Mouse (Mus musculus) intestine, postnatal 0 days (tissue): ENCODE results near the gene Uba6. TPM values are rescaled to one million over a fixed set of nuclear protein-coding genes. Genes with fewer than 3 reads are reported as not detected.
A peak's percentile ranks its signal among the peaks of the same experiment; 100 is the strongest.

Source experiments
- ATAC-seq: fragments of 200-750 bp; cut with Nextera tagmentation; 2 replicates; pipeline ENCODE4 v1.8.0; 2017; ENCODE audit warnings: mild to moderate bottlenecking, moderate TSS enrichment, moderate library complexity
- H3K27ac ChIP-seq: fragments of 300-500 bp; sonication (generic); 2 replicates; pipeline ENCODE4 v1.5.1; 2014; ENCODE audit warnings: mild to moderate bottlenecking, low read depth, low read length, moderate library complexity
- H3K27me3 ChIP-seq: fragments of 300-500 bp; sonication (generic); replicated peaks from 2 replicates; pipeline ENCODE4 v1.6.1; 2014; ENCODE audit warnings: low read length, mixed read lengths; ENCODE audit not compliant: control insufficient read depth, insufficient read depth
- H3K36me3 ChIP-seq: fragments of 300-500 bp; sonication (generic); 2 replicates; pipeline ENCODE4 v1.6.1; 2014; ENCODE audit warnings: mild to moderate bottlenecking, moderate library complexity; ENCODE audit not compliant: control insufficient read depth, insufficient read depth
- H3K4me1 ChIP-seq: fragments of 300-500 bp; sonication (generic); replicated peaks from 2 replicates; pipeline ENCODE4 v1.6.1; 2014; ENCODE audit warnings: antibody characterized with exemption, low read length, mixed read lengths; ENCODE audit not compliant: control insufficient read depth, insufficient read depth
- H3K4me2 ChIP-seq: fragments of 300-500 bp; sonication (generic); replicated peaks from 2 replicates; pipeline ENCODE4 v1.6.1; 2014; ENCODE audit warnings: low read depth, mild to moderate bottlenecking, moderate library complexity
- H3K4me3 ChIP-seq: fragments of 300-500 bp; sonication (generic); 2 replicates; pipeline ENCODE4 v1.5.1; 2014; ENCODE audit warnings: low read depth, low read length
- H3K9ac ChIP-seq: fragments of 300-500 bp; sonication (generic); 2 replicates; pipeline ENCODE4 v1.6.1; 2014; ENCODE audit warnings: mild to moderate bottlenecking, low read depth, low read length
- H3K9me3 ChIP-seq: fragments of 300-500 bp; sonication (generic); 2 replicates; pipeline ENCODE4 v1.6.1; 2016; ENCODE audit warnings: mixed run types; ENCODE audit not compliant: control insufficient read depth
- CTCF ChIP-seq: sonication (generic); IDR thresholded peaks from 2 replicates; pipeline ENCODE4 v1.5.1; 2016; ENCODE audit warnings: low read depth, mild to moderate bottlenecking, control low read depth, antibody characterized with exemption, moderate library complexity
- WGBS: fragments of 180-500 bp; shearing (Covaris S2); extraction: QIAGEN DNeasy Blood & Tissue Kit; methylation state at CpG from one replicate; pipeline ENCODE4 v1.1.7; 2014; 5-methylcytosine and 5-hydroxymethylcytosine counted together
- polyA plus RNA-seq: library from polyadenylated mRNA; unstranded; fragments of >200 nt; fragmentation: Nextera tagmentation; extraction: Ambion mirVana; gene quantifications from 2 replicates; pipeline ENCODE4 v1.2.1, GENCODE M21; 2015

The Uba6 gene
- polyA plus RNA-seq, result 4.9 and 5.2 TPM in 2 replicates

DNA sequence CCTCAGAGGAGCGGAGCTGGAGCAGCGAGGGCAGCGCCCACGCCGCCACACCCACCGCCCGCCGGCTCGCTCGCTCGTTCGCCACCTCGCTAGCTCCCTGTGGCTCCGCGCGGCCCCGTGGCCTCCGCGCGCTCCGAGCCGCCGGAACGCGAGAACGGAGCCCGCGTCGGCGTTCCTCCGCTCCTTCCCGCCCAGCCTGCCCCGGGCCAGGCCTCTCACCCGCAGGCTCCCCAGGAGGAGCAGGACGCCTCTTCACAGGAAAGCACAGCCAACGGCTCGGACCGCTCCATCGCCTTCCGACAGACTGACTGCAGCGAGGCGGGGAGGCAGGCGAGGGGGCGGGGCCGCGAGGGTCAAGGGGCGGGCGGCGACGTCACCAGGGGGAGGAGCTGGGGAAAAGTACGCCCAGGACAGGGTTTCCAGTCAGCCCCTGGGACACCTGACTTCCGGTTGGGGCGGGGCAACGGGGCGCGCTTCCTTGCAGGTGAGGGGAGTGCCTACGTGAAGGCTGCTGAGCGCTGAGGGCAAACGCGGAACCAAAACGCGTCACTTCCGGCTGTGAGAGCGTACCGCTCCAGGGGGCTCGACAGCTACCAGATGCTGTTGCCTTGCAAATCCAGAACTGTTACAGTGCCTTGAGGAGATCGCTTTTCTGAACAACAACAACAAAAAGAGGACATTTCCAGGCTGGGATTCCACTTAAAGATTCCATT lies at the start of gene Uba6:
Uba6 (minus strand) TSS at position 355 of the 713 bp plus-strand sequence.
- Histone ChIP-seq H3K27me3 (no peaks in the 10 kb centered on the region), H3K36me3 (peaks cover 7% of the 10 kb centered on the region; the same call in 1 of the 2 replicates), H3K9ac (peak within 1 kb of the TSS; percentile 75), H3K9me3 (no peaks in the 10 kb centered on the region), H3K4me2 (peak within 1 kb of the TSS; percentile 91), H3K4me1 (0 out of 2 replicates have a peak, but pooled peaks cover 2% of the 10 kb centered on the region), H3K4me3 (peak within 1 kb of the TSS; percentile 86), H3K27ac (peak within 1 kb of the TSS; percentile 89)
- no peak for TF ChIP-seq CTCF
- under 1% methylated on average over 59 of the region's 67 CpGs for WGBS
- ATAC-seq, result peak; percentile 100

DNA sequence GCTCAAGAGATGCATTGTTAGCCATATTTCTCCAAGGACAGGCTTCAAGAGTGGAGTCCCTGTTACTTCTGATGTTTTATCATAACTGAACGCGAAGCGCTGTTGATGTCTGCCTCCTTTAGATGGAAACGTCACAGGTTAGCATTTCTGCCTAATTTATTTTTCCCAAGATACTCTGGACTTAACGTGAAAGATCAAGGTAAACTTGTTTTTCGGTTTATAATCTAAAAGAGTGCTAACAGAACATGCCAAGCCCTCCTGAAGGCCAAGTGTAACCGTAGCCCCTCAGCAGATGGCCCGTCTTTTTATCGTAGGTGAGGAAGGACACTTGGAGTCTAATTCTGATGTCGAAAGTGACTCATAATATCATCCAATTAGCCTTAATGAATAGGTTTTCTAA lies 25.2 kb upstream of the Uba6 start, which contains the start of gene Gnrhr:
Gnrhr (minus strand) TSS at position 101 of the 400 bp plus-strand sequence.
- H3K36me3 ChIP-seq, result no peaks in the 10 kb centered on the region
- no peaks in the 10 kb centered on the region for H3K4me1 ChIP-seq
- no peaks in the 10 kb centered on the region for H3K9me3 ChIP-seq
- TF ChIP-seq CTCF, result no peak
- H3K4me2 ChIP-seq, result no peak within 1 kb of the TSS
- no peaks in the 10 kb centered on the region for H3K27me3 ChIP-seq
- H3K4me3 ChIP-seq, result no peak within 1 kb of the TSS
- no peak for ATAC-seq
- WGBS, result 91% methylated on average over 10 of the region's 10 CpGs
- H3K9ac ChIP-seq, result no peak within 1 kb of the TSS
- no peak within 1 kb of the TSS for H3K27ac ChIP-seq

DNA sequence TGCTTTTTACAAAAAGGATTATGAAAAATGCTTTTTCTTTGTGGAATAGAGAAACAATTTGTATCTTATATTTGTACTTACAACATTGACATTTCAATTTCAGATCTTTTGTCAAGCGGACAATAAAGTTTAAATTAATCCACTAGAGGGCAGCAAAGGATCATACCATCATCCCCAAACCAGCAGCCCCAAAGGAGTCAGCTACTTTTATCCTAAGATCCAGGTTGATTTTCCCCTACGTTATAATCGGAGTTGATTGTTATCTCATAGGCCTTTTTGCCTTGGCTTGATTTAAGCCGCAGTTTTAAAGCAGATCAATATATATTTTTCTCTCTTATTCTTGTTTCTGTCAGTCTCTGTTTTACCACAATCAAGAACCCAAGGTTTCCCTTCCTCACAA lies 18.8 kb upstream of the Uba6 start:
- Histone ChIP-seq H3K9ac (no peak overlapping the region), H3K4me3 (no peak overlapping the region), H3K9me3 (no peaks in the 10 kb centered on the region), H3K4me1 (no peaks in the 10 kb centered on the region), H3K4me2 (no peak overlapping the region), H3K36me3 (no peaks in the 10 kb centered on the region), H3K27ac (no peak overlapping the region), H3K27me3 (no peaks in the 10 kb centered on the region)
- TF ChIP-seq CTCF, result peak; percentile 80
- WGBS, result 13% methylated on average over 4 of the region's 4 CpGs
- ATAC-seq, result no peak

DNA sequence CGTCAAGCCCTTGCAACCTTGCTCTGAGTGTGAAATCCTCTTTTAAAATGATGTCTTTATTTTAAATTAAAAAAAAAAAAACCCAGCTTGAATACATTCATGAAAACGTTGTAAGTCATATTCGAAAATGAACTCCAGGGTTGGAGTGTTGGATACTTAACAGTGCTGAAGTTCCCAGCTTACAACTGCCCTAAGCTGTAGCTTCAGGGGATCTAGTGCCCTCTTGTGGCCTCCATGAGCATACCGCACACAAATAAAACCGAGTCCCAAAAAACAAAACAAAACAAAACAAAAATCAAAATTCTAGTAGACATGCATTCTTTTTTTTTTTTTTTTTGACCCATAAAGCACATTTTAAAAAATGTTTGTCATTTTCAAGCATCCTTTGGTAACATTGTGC lies 18.2 kb upstream of the Uba6 start:
- Histone ChIP-seq H3K9me3 (no peaks in the 10 kb centered on the region), H3K9ac (no peak overlapping the region), H3K27me3 (no peaks in the 10 kb centered on the region), H3K4me3 (no peak overlapping the region), H3K4me2 (no peak overlapping the region), H3K36me3 (no peaks in the 10 kb centered on the region), H3K4me1 (no peaks in the 10 kb centered on the region), H3K27ac (no peak overlapping the region)
- no peak for ATAC-seq
- peak; percentile 73 for TF ChIP-seq CTCF
- 27% methylated on average over 5 of the region's 5 CpGs for WGBS

DNA sequence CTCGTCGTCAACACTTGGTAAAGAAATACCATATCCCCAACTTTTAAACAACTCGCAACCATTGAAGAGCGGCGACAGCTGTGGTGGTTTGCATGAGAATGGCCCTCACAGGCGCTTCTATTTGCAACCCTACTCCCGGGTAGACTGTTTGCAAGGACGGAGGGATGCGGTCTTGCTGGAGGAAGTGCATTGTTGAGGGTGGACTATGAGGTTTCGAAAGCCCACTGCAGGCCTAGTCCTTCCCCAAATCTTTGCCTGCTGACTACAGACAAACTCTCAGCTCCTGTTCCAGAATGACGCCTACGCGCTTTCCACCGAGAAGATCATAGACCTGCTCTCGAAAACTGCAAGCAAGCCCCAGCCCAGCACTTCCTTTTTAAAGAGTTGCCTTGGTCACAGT lies 17.7 kb upstream of the Uba6 start:
- H3K4me3 ChIP-seq, result no peak overlapping the region
- H3K27me3 ChIP-seq, result no peaks in the 10 kb centered on the region
- H3K4me2 ChIP-seq, result no peak overlapping the region
- no peak for TF ChIP-seq CTCF
- WGBS, result 61% methylated on average over 15 of the region's 15 CpGs
- H3K4me1 ChIP-seq, result no peaks in the 10 kb centered on the region
- no peak overlapping the region for H3K9ac ChIP-seq
- H3K27ac ChIP-seq, result no peak overlapping the region
- H3K9me3 ChIP-seq, result no peaks in the 10 kb centered on the region
- no peaks in the 10 kb centered on the region for H3K36me3 ChIP-seq
- no peak for ATAC-seq

DNA sequence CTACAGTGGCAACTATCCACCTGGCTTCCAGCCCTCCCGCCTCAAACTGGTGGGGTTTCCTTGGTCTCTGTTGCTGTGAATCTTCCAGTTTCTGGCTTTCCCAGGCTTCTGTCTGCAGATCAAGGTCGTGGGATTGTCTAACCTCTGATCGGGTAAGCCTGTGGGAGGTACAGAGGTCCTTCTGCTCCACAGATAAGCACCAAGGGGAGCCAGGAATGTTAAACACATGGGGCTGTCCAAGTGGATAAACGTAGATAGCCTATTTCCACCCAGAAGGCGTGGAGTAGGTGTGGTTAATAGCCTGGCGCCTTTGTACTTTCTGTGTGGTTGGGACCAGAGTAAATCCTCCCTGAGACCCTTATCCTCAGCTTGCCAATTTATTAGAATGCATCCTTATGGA lies 14.8 kb upstream of the Uba6 start:
- Histone ChIP-seq H3K4me2 (no peak overlapping the region), H3K27me3 (no peaks in the 10 kb centered on the region), H3K9me3 (no peaks in the 10 kb centered on the region), H3K36me3 (no peaks in the 10 kb centered on the region), H3K4me1 (no peaks in the 10 kb centered on the region), H3K27ac (no peak overlapping the region), H3K9ac (no peak overlapping the region), H3K4me3 (no peak overlapping the region)
- no peak for ATAC-seq
- 42% methylated on average over 6 of the region's 6 CpGs for WGBS
- TF ChIP-seq CTCF, result no peak
